Mouse (Mus musculus) stomach, embryonic 15.5 days (tissue): Measurements from ENCODE around the gene Fndc9. TPM values are rescaled to one million over a fixed set of nuclear protein-coding genes. Genes with fewer than 3 reads are reported as not detected.

ENCODE experiments used
- ATAC-seq: fragments of 200-750 bp; cut with Nextera tagmentation; 2 replicates; pipeline ENCODE4 v1.8.0; 2017; ENCODE audit warnings: low read depth, moderate number of reproducible peaks, moderate TSS enrichment; ENCODE audit not compliant: insufficient read depth, low FRiP score
- H3K27ac ChIP-seq: fragments of 300-500 bp; sonication (generic); 2 replicates; pipeline ENCODE4 v1.5.1; 2015; ENCODE audit warnings: mild to moderate bottlenecking, inconsistent platforms
- H3K27me3 ChIP-seq: fragments of 300-500 bp; sonication (generic); replicated peaks from 2 replicates; pipeline ENCODE4 v1.6.1; 2015; ENCODE audit warnings: inconsistent platforms
- H3K36me3 ChIP-seq: fragments of 300-500 bp; sonication (generic); 2 replicates; pipeline ENCODE4 v1.6.1; 2015; ENCODE audit warnings: inconsistent platforms
- H3K4me1 ChIP-seq: fragments of 300-500 bp; sonication (generic); 2 replicates; pipeline ENCODE4 v1.6.1; 2015; ENCODE audit warnings: inconsistent platforms
- H3K4me2 ChIP-seq: fragments of 300-500 bp; sonication (generic); 2 replicates; pipeline ENCODE4 v1.6.1; 2015; ENCODE audit warnings: mild to moderate bottlenecking, inconsistent platforms
- H3K4me3 ChIP-seq: fragments of 300-500 bp; sonication (generic); replicated peaks from 2 replicates; pipeline ENCODE4 v1.5.1; 2015; ENCODE audit warnings: inconsistent platforms
- H3K9ac ChIP-seq: fragments of 300-500 bp; sonication (generic); 2 replicates; pipeline ENCODE4 v1.6.1; 2015; ENCODE audit warnings: inconsistent platforms
- H3K9me3 ChIP-seq: fragments of 300-500 bp; sonication (generic); 2 replicates; pipeline ENCODE4 v1.6.1; 2016; ENCODE audit warnings: inconsistent platforms
- WGBS: fragments of 180-500 bp; shearing (Covaris S2); methylation state at CpG from one replicate; pipeline ENCODE4 v1.1.7; 2015; 5-methylcytosine and 5-hydroxymethylcytosine counted together
- polyA plus RNA-seq: library from polyadenylated mRNA; unstranded; fragments of >200 nt; fragmentation: Nextera tagmentation; extraction: Ambion mirVana; gene quantifications from 2 replicates; pipeline ENCODE4 v1.2.1, GENCODE M21; 2015

Fndc9 gene
- polyA plus RNA-seq = 0.10 and 0.18 TPM in 2 replicates

DNA sequence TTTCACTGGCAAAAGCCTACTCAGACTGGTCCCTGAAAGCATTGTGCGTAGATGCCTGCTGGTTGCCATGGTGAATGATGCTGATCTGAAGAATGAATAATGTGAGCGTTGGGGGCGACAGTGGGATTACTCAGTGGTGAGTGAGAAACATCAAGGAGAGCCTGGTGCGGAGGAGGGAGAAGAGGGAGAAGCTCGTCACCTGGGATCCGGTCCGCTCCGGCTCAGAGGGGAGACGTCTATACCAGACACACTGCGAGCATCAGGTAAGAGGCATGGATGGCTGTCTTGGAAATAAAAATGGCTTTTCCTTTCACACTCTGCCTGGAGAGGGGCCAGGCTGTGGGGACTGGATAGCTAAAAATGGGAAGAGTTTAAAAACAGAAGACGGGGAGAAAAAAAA is at the start of gene Fndc9:
Fndc9 (plus strand) TSS at position 198 of the 400 bp plus-strand sequence.
- Histone ChIP-seq H3K27me3 (no peaks in the 10 kb centered on the region), H3K9me3 (no peaks in the 10 kb centered on the region), H3K4me2 (no peak within 1 kb of the TSS), H3K9ac (no peak within 1 kb of the TSS), H3K27ac (no peak within 1 kb of the TSS), H3K4me1 (no peaks in the 10 kb centered on the region), H3K4me3 (no peak within 1 kb of the TSS), H3K36me3 (no peaks in the 10 kb centered on the region)
- WGBS = 68% methylated on average over 11 of the region's 11 CpGs
- ATAC-seq = no peak

DNA sequence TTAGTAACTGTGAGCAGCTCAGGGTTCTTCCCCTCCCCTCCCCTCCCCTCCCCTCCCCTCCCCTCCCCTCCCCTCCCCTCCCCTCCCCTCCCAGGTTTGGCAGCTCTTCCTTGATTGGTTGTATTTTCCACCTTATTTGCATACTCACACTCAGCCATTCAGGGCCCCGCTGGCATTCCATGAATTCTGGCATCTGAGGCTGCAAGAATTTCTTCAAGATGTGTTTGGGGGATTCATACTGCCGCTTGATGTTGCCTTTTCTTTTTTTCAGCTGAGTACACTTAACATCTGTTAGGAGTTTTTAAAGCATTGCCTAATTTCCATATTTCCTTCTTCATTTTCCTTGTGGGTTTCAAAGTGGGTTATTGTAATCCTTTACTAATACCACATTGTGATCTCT is 47.0 kb upstream of the Fndc9 start:
- no peaks in the 10 kb centered on the region for H3K27me3 ChIP-seq
- no peak for ATAC-seq
- 53% methylated on average over 2 of the region's 2 CpGs for WGBS
- H3K27ac ChIP-seq = 0 out of 2 replicates have a peak overlapping the region, but pooled peaks have one; percentile 51
- no peak overlapping the region for H3K4me3 ChIP-seq
- H3K9ac ChIP-seq = no peak overlapping the region
- no peaks in the 10 kb centered on the region for H3K36me3 ChIP-seq
- H3K4me1 ChIP-seq = peaks cover 6% of the 10 kb centered on the region; the same call in 1 of the 2 replicates
- no peaks in the 10 kb centered on the region for H3K9me3 ChIP-seq
- H3K4me2 ChIP-seq = no peak overlapping the region

DNA sequence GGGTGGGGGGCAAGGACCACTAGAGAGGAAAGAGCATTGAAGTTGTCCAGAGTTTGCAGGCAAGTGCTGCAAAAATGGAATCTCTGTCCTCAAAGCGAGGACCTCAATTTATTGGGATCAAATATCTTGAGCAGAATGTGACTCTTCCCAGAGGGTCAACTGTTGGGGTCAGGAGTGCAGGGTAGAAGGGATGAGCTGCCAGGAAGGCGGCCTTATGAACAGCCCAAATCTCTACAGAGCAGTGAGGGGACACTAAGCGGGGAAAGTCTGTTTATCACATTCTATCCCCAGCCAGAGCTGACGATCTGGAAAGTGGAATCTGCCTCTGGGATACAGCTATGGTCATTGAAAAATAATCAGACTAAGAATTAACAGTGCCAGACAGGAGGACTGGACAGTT is 41.2 kb upstream of the Fndc9 start:
- 0 out of 2 replicates have a peak overlapping the region, but pooled peaks have one; percentile 21 for H3K27ac ChIP-seq
- H3K27me3 ChIP-seq = no peaks in the 10 kb centered on the region
- H3K4me1 ChIP-seq = no peaks in the 10 kb centered on the region
- no peak overlapping the region for H3K4me3 ChIP-seq
- H3K9ac ChIP-seq = no peak overlapping the region
- no peaks in the 10 kb centered on the region for H3K9me3 ChIP-seq
- WGBS = 57% methylated on average over 4 of the region's 4 CpGs
- no peak for ATAC-seq
- H3K36me3 ChIP-seq = no peaks in the 10 kb centered on the region
- H3K4me2 ChIP-seq = no peak overlapping the region

DNA sequence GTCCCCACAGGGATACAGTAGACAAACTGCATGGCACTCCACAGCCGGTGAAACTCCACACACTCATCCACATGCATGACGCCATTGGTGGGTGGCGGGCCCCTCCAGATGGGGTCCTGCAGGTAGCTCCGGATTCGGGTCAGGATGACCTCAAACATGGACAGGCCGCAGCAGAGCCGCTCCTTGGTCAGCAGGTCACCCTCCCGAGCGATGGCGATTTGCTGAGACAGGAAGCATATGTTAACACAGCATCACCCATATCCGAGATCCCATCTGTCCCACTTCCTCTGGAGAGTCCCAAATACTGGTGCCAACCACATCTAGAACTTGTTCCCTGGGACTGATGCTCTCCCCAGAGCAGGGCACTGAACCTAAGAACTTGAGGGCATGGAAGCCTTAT is 34.7 kb upstream of the Fndc9 start:
- Histone ChIP-seq H3K27ac (no peak overlapping the region), H3K9ac (no peak overlapping the region), H3K4me1 (peaks cover 7% of the 10 kb centered on the region; the same call in 1 of the 2 replicates), H3K36me3 (no peaks in the 10 kb centered on the region), H3K9me3 (no peaks in the 10 kb centered on the region), H3K27me3 (no peaks in the 10 kb centered on the region), H3K4me3 (no peak overlapping the region), H3K4me2 (no peak overlapping the region)
- no peak for ATAC-seq
- whole genome bisulfite sequencing = 84% methylated on average over 11 of the region's 11 CpGs

DNA sequence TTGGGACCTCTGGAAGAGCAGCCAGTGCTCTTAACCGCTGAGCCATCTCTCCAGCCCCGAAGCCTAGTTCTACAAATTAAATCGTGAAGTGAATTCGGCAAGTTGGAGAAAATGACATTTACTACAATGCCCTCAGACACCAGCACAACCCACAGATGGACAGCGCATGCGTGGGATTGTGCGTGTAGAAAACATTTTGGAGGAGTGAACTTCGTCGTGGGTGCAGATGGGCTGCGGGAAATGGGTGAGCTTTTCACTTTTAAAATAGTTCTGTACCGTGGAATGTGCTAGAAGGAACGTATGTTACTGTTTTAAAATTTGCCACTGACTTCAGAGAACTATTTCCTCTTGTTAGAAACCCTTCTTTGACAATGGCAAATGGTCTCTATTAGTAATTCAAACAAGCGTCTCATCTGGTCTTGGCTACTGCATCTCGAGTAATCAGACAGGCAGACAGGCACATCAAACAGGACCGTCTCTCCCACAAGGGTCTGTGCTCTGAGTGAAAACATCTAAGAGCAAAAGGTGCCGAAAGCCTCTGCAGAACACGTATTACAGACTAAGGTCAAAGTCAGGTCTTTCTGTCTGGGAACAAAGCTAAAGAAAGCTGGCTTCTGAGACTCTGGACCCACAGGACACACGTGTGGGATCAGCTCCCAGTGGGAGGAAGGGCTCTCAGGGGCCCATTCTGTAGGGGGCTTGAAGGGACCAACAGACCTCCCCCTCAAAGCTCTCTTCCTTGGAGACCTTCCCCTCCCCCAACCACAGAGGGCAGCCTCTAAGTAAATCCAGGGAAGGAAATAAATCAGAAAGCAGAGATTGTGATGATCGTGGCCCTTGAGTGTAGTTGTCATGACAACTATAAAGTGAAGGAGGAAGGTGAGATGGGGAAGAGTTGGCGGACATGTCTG is 33.4 kb upstream of the Fndc9 start:
- 50% methylated on average over 20 of the region's 20 CpGs for WGBS
- H3K9ac ChIP-seq = no peak overlapping the region
- no peaks in the 10 kb centered on the region for H3K36me3 ChIP-seq
- no peak for ATAC-seq
- H3K27ac ChIP-seq = peak overlapping the region; percentile 33
- H3K4me1 ChIP-seq = peaks cover 10% of the 10 kb centered on the region; the same call in 1 of the 2 replicates
- H3K27me3 ChIP-seq = no peaks in the 10 kb centered on the region
- no peaks in the 10 kb centered on the region for H3K9me3 ChIP-seq
- no peak overlapping the region for H3K4me2 ChIP-seq
- no peak overlapping the region for H3K4me3 ChIP-seq

DNA sequence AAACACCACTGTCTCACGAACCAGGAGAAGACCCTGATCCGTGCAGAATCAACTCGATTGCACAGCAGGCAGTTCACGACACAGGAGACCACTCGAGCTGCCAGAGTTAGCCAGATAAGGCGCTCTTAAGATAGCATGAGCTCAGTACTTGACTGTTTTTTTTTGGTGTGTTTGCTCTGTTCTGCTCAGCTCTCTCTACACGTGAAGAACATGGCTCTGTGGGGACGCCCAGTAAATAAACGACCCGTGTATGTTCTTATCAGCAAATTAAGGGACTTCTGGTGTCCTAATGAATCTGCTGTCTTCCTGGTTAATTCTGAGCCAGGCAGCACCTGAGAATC is 32.8 kb upstream of the Fndc9 start:
- no peak overlapping the region for H3K9ac ChIP-seq
- H3K4me3 ChIP-seq = no peak overlapping the region
- no peak overlapping the region for H3K4me2 ChIP-seq
- H3K27me3 ChIP-seq = no peaks in the 10 kb centered on the region
- H3K4me1 ChIP-seq = peaks cover 10% of the 10 kb centered on the region; the same call in 1 of the 2 replicates
- H3K36me3 ChIP-seq = no peaks in the 10 kb centered on the region
- H3K27ac ChIP-seq = peak overlapping the region; percentile 33
- no peaks in the 10 kb centered on the region for H3K9me3 ChIP-seq
- 35% methylated on average over 10 of the region's 10 CpGs for WGBS
- ATAC-seq = no peak

DNA sequence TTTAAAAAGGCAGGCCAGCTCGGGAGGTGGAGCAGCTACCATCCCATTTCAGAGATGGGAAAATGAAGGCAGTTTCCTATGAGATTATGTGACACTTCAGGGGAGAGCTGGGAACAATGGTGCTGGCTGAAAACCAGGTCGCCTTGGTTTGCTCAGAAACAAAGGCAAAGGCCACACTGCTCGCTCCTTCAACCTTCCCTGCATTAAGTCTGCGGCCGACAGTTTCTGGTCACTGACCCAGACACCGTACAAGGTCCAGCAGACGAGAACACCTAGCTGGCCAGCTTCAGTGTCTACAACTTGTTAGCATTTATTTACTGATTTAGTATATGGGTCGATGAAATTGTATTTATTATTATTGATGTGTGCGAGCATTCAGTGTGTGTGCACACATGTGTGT is 30.5 kb upstream of the Fndc9 start:
- Histone ChIP-seq H3K9ac (no peak overlapping the region), H3K27ac (no peak overlapping the region; the same call in 1 of the 2 replicates), H3K9me3 (no peaks in the 10 kb centered on the region), H3K4me2 (no peak overlapping the region), H3K27me3 (no peaks in the 10 kb centered on the region), H3K4me1 (peaks cover 10% of the 10 kb centered on the region; the same call in 1 of the 2 replicates), H3K36me3 (no peaks in the 10 kb centered on the region), H3K4me3 (no peak overlapping the region)
- ATAC-seq = no peak
- WGBS = 86% methylated on average over 9 of the region's 9 CpGs

DNA sequence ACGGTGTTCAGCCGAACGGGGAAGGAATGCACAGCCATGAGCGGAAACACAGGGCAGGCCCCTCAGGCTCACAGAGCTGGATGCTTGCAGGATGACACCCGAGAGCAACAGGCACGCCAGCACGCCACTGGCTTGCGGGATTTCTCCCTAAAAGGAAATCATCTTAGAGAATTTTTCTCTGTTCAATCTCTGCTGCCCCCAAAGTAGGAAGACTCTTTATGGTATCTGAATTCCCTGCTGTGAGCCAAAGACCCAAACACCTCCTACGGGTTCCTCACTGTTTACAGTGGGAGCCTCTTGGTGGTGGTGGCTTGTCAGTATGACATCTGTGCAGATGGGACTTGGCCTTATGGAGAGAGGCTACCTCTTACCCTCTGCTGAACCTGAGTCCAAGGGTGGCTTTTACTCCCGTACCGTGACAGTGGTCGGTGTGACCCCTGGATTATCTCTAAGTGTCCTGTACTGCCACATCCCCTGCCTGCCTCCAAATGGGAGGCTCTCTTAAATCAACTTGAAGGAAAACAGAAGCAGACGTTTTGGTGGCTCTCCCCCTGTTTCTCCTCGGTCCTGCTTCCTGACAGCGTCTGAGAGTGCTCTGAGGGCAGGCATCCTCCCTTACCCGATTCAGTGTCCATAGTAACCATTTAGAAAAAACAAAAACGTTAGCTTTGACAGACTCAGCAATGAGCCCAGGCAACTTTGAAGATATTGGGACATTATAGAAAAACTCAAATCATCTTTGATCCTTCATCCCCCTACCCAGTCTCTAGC is 29.5 kb upstream of the Fndc9 start:
- 46% methylated on average over 17 of the region's 17 CpGs for WGBS
- Histone ChIP-seq H3K27me3 (no peaks in the 10 kb centered on the region), H3K9me3 (no peaks in the 10 kb centered on the region), H3K9ac (no peak overlapping the region), H3K4me2 (no peak overlapping the region), H3K4me3 (no peak overlapping the region), H3K27ac (peak overlapping the region; percentile 70), H3K36me3 (no peaks in the 10 kb centered on the region), H3K4me1 (peaks cover 14% of the 10 kb centered on the region)
- ATAC-seq = peak; percentile 48

DNA sequence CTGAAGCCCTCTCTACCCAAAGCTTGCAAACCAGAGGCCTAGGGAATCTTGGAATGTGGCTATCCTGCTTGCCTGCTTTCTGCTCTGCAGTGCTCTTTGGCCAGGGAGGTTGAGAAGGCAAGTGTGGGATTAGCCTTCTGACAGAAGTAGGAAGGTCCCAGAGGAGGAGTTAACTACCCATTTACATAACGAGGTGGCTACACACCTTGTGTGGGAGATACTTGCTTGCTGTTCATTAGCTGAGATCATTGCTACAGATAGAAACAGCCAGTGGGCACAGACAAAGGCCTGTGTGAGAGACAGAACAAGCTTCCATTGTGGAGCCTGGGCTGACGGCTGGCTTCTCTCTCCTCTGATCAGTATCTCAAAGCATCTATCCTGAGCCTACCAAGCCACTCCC is 25.4 kb upstream of the Fndc9 start:
- no peaks in the 10 kb centered on the region for H3K27me3 ChIP-seq
- H3K4me1 ChIP-seq = peaks cover 31% of the 10 kb centered on the region
- no peak for ATAC-seq
- H3K27ac ChIP-seq = no peak overlapping the region
- 62% methylated on average over 2 of the region's 2 CpGs for WGBS
- no peak overlapping the region for H3K4me2 ChIP-seq
- H3K4me3 ChIP-seq = no peak overlapping the region
- H3K36me3 ChIP-seq = no peaks in the 10 kb centered on the region
- no peaks in the 10 kb centered on the region for H3K9me3 ChIP-seq
- H3K9ac ChIP-seq = no peak overlapping the region

DNA sequence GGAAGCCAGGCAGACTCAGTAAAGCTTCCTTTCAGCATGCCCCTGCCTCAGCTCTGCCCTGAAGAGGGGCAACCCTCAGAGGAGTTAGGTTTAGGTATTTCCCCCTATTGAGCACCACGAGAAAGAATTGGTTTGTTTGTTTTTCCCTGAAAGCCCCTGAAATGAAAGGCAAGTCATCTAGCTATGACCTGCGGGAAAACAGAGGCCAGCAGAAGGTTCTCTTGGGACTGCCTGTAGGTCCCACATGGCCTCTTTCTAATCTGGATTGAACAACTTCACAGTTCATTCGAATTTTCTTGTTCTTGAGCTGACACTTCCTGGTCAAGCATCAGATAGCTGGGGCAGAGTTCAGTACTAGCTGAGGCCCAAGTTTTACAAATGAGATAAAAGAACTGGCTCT is 23.5 kb upstream of the Fndc9 start:
- Histone ChIP-seq H3K27ac (peak overlapping the region; percentile 69), H3K4me1 (peaks cover 34% of the 10 kb centered on the region), H3K4me3 (no peak overlapping the region), H3K9ac (no peak overlapping the region), H3K27me3 (no peaks in the 10 kb centered on the region), H3K36me3 (no peaks in the 10 kb centered on the region), H3K9me3 (no peaks in the 10 kb centered on the region), H3K4me2 (no peak overlapping the region)
- WGBS = 32% methylated on average over 3 of the region's 3 CpGs
- ATAC-seq = no peak

DNA sequence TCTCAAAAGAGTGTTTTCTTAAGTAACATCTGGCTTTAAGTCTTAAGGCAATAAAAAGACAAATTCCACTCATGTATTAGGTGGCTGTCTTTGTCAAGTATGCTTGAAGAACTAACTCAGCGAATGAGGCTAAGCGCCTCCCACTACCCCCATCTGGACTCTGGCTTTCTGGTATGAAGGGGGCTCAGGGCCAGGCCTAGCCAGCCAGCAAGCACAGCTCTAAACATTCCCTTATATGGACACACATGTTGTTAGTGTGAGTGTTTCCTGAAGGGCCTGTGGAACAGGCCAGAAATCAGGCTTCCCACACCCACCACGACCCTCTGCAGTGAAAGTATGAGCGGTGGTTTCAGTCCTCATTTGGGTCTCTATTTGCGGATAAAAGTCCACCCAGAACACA is 21.5 kb upstream of the Fndc9 start:
- Histone ChIP-seq H3K4me1 (peaks cover 34% of the 10 kb centered on the region), H3K4me2 (no peak overlapping the region), H3K9me3 (no peaks in the 10 kb centered on the region), H3K27me3 (no peaks in the 10 kb centered on the region), H3K36me3 (no peaks in the 10 kb centered on the region), H3K4me3 (no peak overlapping the region), H3K27ac (peak overlapping the region; percentile 98), H3K9ac (no peak overlapping the region)
- ATAC-seq = peak; percentile 82
- WGBS = 28% methylated on average over 5 of the region's 5 CpGs
